Mouse (Mus musculus) small intestine, adult 2 months (tissue): ENCODE results near the gene Ddr1.

ENCODE experiments used
- CTCF ChIP-seq: fragments of 200-500 bp; IDR thresholded peaks from 2 replicates; pipeline ENCODE4 v1.5.1; 2012; ENCODE audit warnings: low read depth, mild to moderate bottlenecking, control low read depth, inconsistent platforms, low read length, moderate library complexity, mixed read lengths; ENCODE audit not compliant: insufficient replicate concordance, insufficient read length; ENCODE audit errors: extremely low read depth
- POLR2A ChIP-seq: fragments of 200-500 bp; IDR thresholded peaks from 2 replicates; pipeline ENCODE4 v1.6.1; 2012; ENCODE audit warnings: low read depth, mild to moderate bottlenecking, control low read depth, inconsistent platforms, low read length, moderate library complexity

GRCm38 (mm10) chr17:35666851-35667256 lies 37.6 kb downstream of the Ddr1 start:
- no peak for TF ChIP-seq CTCF
- TF ChIP-seq POLR2A, result no peak
